ENCODE assay signal across 20 mouse cellular contexts in genomic region chr6:26441133-26441875, GRCm38 (mm10).
DNase-seq lines count a peak whose midpoint lies in the region; ATAC-seq lines count a peak whose summit lies in the region.
"Had no signal": no experiment of that assay in that cellular context is flagged by ENCODE, and none has a peak within 500 bp of the region (broad histone marks: within the 10 kb centered on the region; RNA-seq: fewer than 3 reads in every experiment).

No protein-coding gene starts in this region.

- H3K27ac ChIP-seq in neural tube, embryonic 11.5 days (ENCODE audit: low read depth, low read length): no peak overlapping the region
- no peak overlapping the region for H3K27ac ChIP-seq in neural tube, embryonic 15.5 days (replicated peaks)
- H3K27ac ChIP-seq in forebrain, embryonic 14.5 days (ENCODE audit: low read depth, low read length): no peak overlapping the region
- H3K27ac ChIP-seq in midbrain, embryonic 13.5 days: no peak overlapping the region
- H3K27ac ChIP-seq: gastrocnemius, adult 2 months; heart, embryonic 13.5 days; kidney, postnatal 0 days; layer of hippocampus, adult 2 months; macrophage had no signal

- ATAC-seq in neural tube, embryonic 11.5 days (ENCODE audit: insufficient read depth, low FRiP score, low TSS enrichment): peak; percentile 49
- no peak for ATAC-seq in neural tube, embryonic 15.5 days (ENCODE audit: low FRiP score)
- ATAC-seq in forebrain, embryonic 14.5 days: 0 out of 2 replicates have a peak, but pooled peaks have one; percentile 18
- ATAC-seq in midbrain, embryonic 13.5 days: peak; percentile 85
- ATAC-seq: activated CD4-positive, CD25-positive, alpha-beta regulatory T cell, adult 4 months; intestine, embryonic 16.5 days; Patski had no signal

- no peak overlapping the region for H3K4me3 ChIP-seq in neural tube, embryonic 11.5 days (ENCODE audit: low read depth, low read length)
- H3K4me3 ChIP-seq in neural tube, embryonic 15.5 days (replicated peaks): no peak overlapping the region
- H3K4me3 ChIP-seq in forebrain, embryonic 14.5 days (ENCODE audit: low read depth, low read length): no peak overlapping the region
- no peak overlapping the region for H3K4me3 ChIP-seq in midbrain, embryonic 13.5 days (replicated peaks)
- H3K4me3 ChIP-seq: gastrocnemius, adult 2 months; heart, embryonic 13.5 days; layer of hippocampus, adult 2 months had no signal

- no peaks in the 10 kb centered on the region for H3K27me3 ChIP-seq in neural tube, embryonic 11.5 days (ENCODE audit: control insufficient read depth, insufficient read depth, low read length)
- no peaks in the 10 kb centered on the region for H3K27me3 ChIP-seq in neural tube, embryonic 15.5 days (replicated peaks)
- no peaks in the 10 kb centered on the region for H3K27me3 ChIP-seq in forebrain, embryonic 14.5 days (replicated peaks; ENCODE audit: control insufficient read depth, insufficient read depth, low read length)
- no peaks in the 10 kb centered on the region for H3K27me3 ChIP-seq in midbrain, embryonic 13.5 days
- H3K27me3 ChIP-seq: heart, embryonic 13.5 days; Patski had no signal

- H3K4me2 ChIP-seq in neural tube, embryonic 11.5 days (ENCODE audit: low read depth): no peak overlapping the region
- no peak overlapping the region for H3K4me2 ChIP-seq in neural tube, embryonic 15.5 days
- no peak overlapping the region for H3K4me2 ChIP-seq in forebrain, embryonic 14.5 days (ENCODE audit: low read length)
- no peak overlapping the region for H3K4me2 ChIP-seq in midbrain, embryonic 13.5 days (replicated peaks)
- H3K4me2 ChIP-seq: heart, embryonic 13.5 days; liver, embryonic 11.5 days; lung, embryonic 14.5 days had no signal

- H3K9me3 ChIP-seq in neural tube, embryonic 11.5 days (ENCODE audit: control insufficient read depth, low read length): no peaks in the 10 kb centered on the region
- no peaks in the 10 kb centered on the region for H3K9me3 ChIP-seq in neural tube, embryonic 15.5 days (replicated peaks)
- H3K9me3 ChIP-seq in forebrain, embryonic 14.5 days (replicated peaks; ENCODE audit: control insufficient read depth, low read length): no peaks in the 10 kb centered on the region
- H3K9me3 ChIP-seq in midbrain, embryonic 13.5 days: no peaks in the 10 kb centered on the region
- H3K9me3 ChIP-seq: heart, embryonic 13.5 days had no signal

- 47% methylated on average over 7 of the region's 7 CpGs for WGBS in neural tube, embryonic 11.5 days
- WGBS in neural tube, embryonic 15.5 days: 10% methylated on average over 7 of the region's 7 CpGs
- WGBS in forebrain, embryonic 14.5 days: 42% methylated on average over 7 of the region's 7 CpGs
- WGBS in midbrain, embryonic 13.5 days: 38% methylated on average over 7 of the region's 7 CpGs

- peak; percentile 14 for DNase-seq in neural tube, embryonic 11.5 days (ENCODE audit: low spot score)
- peak; percentile 8 for DNase-seq in forebrain, embryonic 14.5 days (ENCODE audit: low spot score)
- no peak for DNase-seq in adrenal gland, postnatal 14 days
- DNase-seq in heart, adult 18-20 months: no peak
- DNase-seq in lung, postnatal 14 days: no peak
- DNase-seq: cerebellum, postnatal 10 days; gastrocnemius, adult 2 months; heart, postnatal 4 days; left cerebral cortex, postnatal 4 days; lung, embryonic 14.5 days had no signal

- H3K4me1 ChIP-seq in neural tube, embryonic 11.5 days (ENCODE audit: control insufficient read depth, insufficient read depth, low read length): no peaks in the 10 kb centered on the region
- H3K4me1 ChIP-seq in neural tube, embryonic 15.5 days: no peaks in the 10 kb centered on the region
- H3K4me1 ChIP-seq in forebrain, embryonic 14.5 days (ENCODE audit: control insufficient read depth, insufficient read depth, low read length): peaks cover 3% of the 10 kb centered on the region; the same call in 1 of the 2 replicates
- H3K4me1 ChIP-seq in midbrain, embryonic 13.5 days (replicated peaks): peaks cover 10% of the 10 kb centered on the region
- H3K4me1 ChIP-seq: heart, embryonic 13.5 days had no signal

- no peaks in the 10 kb centered on the region for H3K36me3 ChIP-seq in neural tube, embryonic 11.5 days (ENCODE audit: control insufficient read depth, insufficient read depth, low read length)
- no peaks in the 10 kb centered on the region for H3K36me3 ChIP-seq in neural tube, embryonic 15.5 days
- H3K36me3 ChIP-seq in forebrain, embryonic 14.5 days (ENCODE audit: control insufficient read depth, insufficient read depth, low read length): no peaks in the 10 kb centered on the region
- H3K36me3 ChIP-seq in midbrain, embryonic 13.5 days: no peaks in the 10 kb centered on the region
- H3K36me3 ChIP-seq: heart, embryonic 13.5 days had no signal

- no peak overlapping the region for H3K9ac ChIP-seq in neural tube, embryonic 11.5 days (ENCODE audit: low read length)
- H3K9ac ChIP-seq in neural tube, embryonic 15.5 days (replicated peaks): no peak overlapping the region
- no peak overlapping the region for H3K9ac ChIP-seq in forebrain, embryonic 14.5 days (ENCODE audit: low read length)
- H3K9ac ChIP-seq in midbrain, embryonic 13.5 days (replicated peaks): no peak overlapping the region
- H3K9ac ChIP-seq: heart, embryonic 13.5 days; lung, embryonic 14.5 days had no signal

Comparison
In these comparisons a context has a peak if more than half of its experiments do, and no peak if none do; other contexts are left out.
1. DNase-seq: peak in neural tube, embryonic 11.5 days (single experiment) and forebrain, embryonic 14.5 days (single experiment); none in adrenal gland, postnatal 14 days (single experiment), heart, adult 18-20 months (0 of 2) and lung, postnatal 14 days (single experiment).